In the genomic region with DNA sequence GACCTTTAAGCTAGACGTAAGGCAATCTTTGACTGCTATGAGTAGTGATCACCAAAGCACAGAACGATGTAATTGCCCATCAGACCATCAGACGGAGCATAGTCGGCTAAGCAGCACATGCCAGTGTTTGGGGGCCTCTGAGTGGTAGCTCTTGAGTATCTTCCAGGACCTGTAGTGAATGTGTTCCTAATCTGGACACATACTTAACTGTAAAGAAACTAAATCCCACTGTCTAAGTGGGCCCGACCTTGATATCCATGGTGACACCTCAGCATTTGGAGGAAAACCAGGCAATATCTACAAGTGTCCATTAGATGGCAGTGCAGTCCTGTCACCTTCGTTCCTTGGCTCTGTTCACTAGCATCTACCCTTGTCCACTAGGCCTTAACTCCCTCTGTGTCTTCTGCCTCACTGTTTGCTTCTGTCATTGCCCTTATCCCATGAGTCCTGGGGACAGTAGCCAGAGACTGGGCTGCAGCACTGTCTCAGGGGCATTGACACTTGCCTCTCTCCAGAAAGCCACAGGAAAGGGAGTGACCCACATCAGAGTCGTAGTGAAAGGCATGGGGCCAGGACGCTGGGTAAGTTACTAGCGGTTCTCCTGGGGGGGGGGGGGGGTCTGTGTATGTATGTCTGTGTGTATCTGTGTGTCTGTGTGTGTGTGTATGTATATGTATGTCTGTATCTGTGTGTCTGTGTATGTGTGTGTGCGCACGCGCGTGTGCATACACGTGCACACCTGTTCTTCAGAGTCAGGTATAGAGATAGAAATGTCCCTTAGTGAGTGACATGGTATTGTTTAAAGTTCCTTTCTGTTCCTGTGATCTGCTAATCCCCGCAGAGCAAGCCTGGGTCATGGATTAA, we compare ENCODE assay signal across 8 mouse cellular contexts. TPM values are rescaled to one million over a fixed set of nuclear protein-coding genes. Genes with fewer than 3 reads are reported as not detected.
DNase-seq lines count a peak whose midpoint lies in the region; ATAC-seq and TF ChIP-seq lines count a peak whose summit lies in the region.

No protein-coding gene starts in this region.

- H3K9me3 ChIP-seq in heart, embryonic 11.5 days (replicated peaks; ENCODE audit: control insufficient read depth, low read length), result no peaks in the 10 kb centered on the region
- no peaks in the 10 kb centered on the region for H3K9me3 ChIP-seq in hindbrain, embryonic 14.5 days (ENCODE audit: control insufficient read depth, low read length)

- no peak overlapping the region for H3K4me2 ChIP-seq in heart, embryonic 11.5 days
- H3K4me2 ChIP-seq in hindbrain, embryonic 14.5 days (replicated peaks), result no peak overlapping the region

- H3K27ac ChIP-seq in heart, embryonic 11.5 days (ENCODE audit: low read depth, low read length), result no peak overlapping the region
- no peak overlapping the region for H3K27ac ChIP-seq in bone marrow, adult 2 months (ENCODE audit: control insufficient read depth, insufficient read depth, low read depth, low read length, poor library complexity)
- H3K27ac ChIP-seq in hindbrain, embryonic 14.5 days, result no peak overlapping the region

- TF ChIP-seq CTCF in bone marrow, adult 2 months (IDR thresholded peaks at IDR 0.05; ENCODE audit: control insufficient read depth, insufficient read depth, low read length), result peak; percentile 79

- no peak for ATAC-seq in heart, embryonic 11.5 days (replicated peaks; ENCODE audit: insufficient number of reproducible peaks, low FRiP score, low TSS enrichment)
- peak; percentile 90 for ATAC-seq in erythroblast, adult 5-6 weeks (replicated peaks; ENCODE audit: low FRiP score, poor library complexity, severe bottlenecking)
- ATAC-seq in hindbrain, embryonic 14.5 days (ENCODE audit: low FRiP score), result peak; percentile 63; the same call in 1 of the 2 replicates

- no peak overlapping the region for H3K9ac ChIP-seq in heart, embryonic 11.5 days (ENCODE audit: low read depth, low read length)
- H3K9ac ChIP-seq in hindbrain, embryonic 14.5 days, result no peak overlapping the region

- peaks cover 8% of the 10 kb centered on the region; the same call in 1 of the 2 replicates for H3K36me3 ChIP-seq in heart, embryonic 11.5 days (ENCODE audit: control insufficient read depth, insufficient read depth, low read length)
- peaks cover 40% of the 10 kb centered on the region for H3K36me3 ChIP-seq in hindbrain, embryonic 14.5 days (replicated peaks; ENCODE audit: control insufficient read depth, insufficient read depth)

- peak; percentile 44 to 51 for DNase-seq in heart, adult 9 months (ENCODE audit: low spot score in 2 of 2)
- peak; percentile 88 for DNase-seq in hindbrain, embryonic 14.5 days (ENCODE audit: low spot score)
- DNase-seq in layer of hippocampus, postnatal 14 days (ENCODE audit: low spot score in 2 of 2), result peak; percentile 71 to 73
- peak; percentile 50 for DNase-seq in lung, postnatal 25 days (ENCODE audit: low spot score)
- peak; percentile 56 for DNase-seq in retina, postnatal 7 days (ENCODE audit: low read depth, low spot score)

- no peak for TF ChIP-seq POLR2A in bone marrow, adult 2 months (IDR thresholded peaks at IDR 0.05; ENCODE audit: borderline replicate concordance, control insufficient read depth, low read depth, low read length)

- 83% methylated on average over 15 of the region's 15 CpGs for WGBS in heart, embryonic 11.5 days (ENCODE audit: insufficient replicate concordance)
- 80% methylated on average over 15 of the region's 15 CpGs for WGBS in bone marrow, adult 2 months
- 82% methylated on average over 15 of the region's 15 CpGs for WGBS in hindbrain, embryonic 14.5 days

- H3K4me1 ChIP-seq in heart, embryonic 11.5 days (ENCODE audit: control insufficient read depth, insufficient read depth, low read length), result peaks cover 7% of the 10 kb centered on the region; the same call in 1 of the 2 replicates
- H3K4me1 ChIP-seq in bone marrow, adult 2 months (ENCODE audit: control insufficient read depth, insufficient read depth, low read length), result peaks cover 3% of the 10 kb centered on the region; the same call in 1 of the 2 replicates
- H3K4me1 ChIP-seq in hindbrain, embryonic 14.5 days (replicated peaks; ENCODE audit: control insufficient read depth, insufficient read depth, low read length), result no peaks in the 10 kb centered on the region

- no peaks in the 10 kb centered on the region for H3K27me3 ChIP-seq in heart, embryonic 11.5 days (ENCODE audit: control insufficient read depth, insufficient read depth, low read length)
- no peaks in the 10 kb centered on the region for H3K27me3 ChIP-seq in hindbrain, embryonic 14.5 days (ENCODE audit: control insufficient read depth, insufficient read depth, low read length)

- H3K4me3 ChIP-seq in heart, embryonic 11.5 days (ENCODE audit: low read depth, low read length), result no peak overlapping the region
- no peak overlapping the region for H3K4me3 ChIP-seq in bone marrow, adult 2 months (replicated peaks; ENCODE audit: control insufficient read depth, low read depth, low read length)
- H3K4me3 ChIP-seq in hindbrain, embryonic 14.5 days (replicated peaks; ENCODE audit: low read length), result no peak overlapping the region

RNA-seq across cellular contexts. Expression of a gene that starts 8.3 kb away (rescaled TPM):
- 65.9 and 68.3 TPM in 2 replicates for polyA plus RNA-seq in heart, embryonic 11.5 days (2014; fragmentation: Nextera tagmentation; extraction: Ambion mirVana)
- polyA plus RNA-seq in bone marrow, adult 2 months (2011; ENCODE audit: insufficient read depth, insufficient read length, low replicate concordance, missing spikeins), result 11.2 and 21.5 TPM in 2 replicates
- 12.1 and 14.8 TPM in 2 replicates for total RNA-seq in erythroblast, adult 5-6 weeks (2015; ENCODE audit: low replicate concordance)
- 4.4 and 9.3 TPM in 2 replicates for total RNA-seq in erythroblast, adult 5-6 weeks (2017; ENCODE audit: low replicate concordance)
- 58.3 and 62.1 TPM in 2 replicates for polyA plus RNA-seq in hindbrain, embryonic 14.5 days (2014; fragmentation: Nextera tagmentation; extraction: Ambion mirVana)
- 10 to 100 TPM; 27.0 to 28.2 TPM for total RNA-seq in layer of hippocampus, postnatal 14 days (2021)

RNA-seq across cellular contexts. Expression of a gene that starts 8.7 kb away (rescaled TPM):
- polyA plus RNA-seq in heart, embryonic 11.5 days (2014; fragmentation: Nextera tagmentation; extraction: Ambion mirVana), result 60.7 and 64.7 TPM in 2 replicates
- 20.0 and 24.7 TPM in 2 replicates for polyA plus RNA-seq in bone marrow, adult 2 months (2011; ENCODE audit: insufficient read depth, insufficient read length, low replicate concordance, missing spikeins)
- total RNA-seq in erythroblast, adult 5-6 weeks (2015; ENCODE audit: low replicate concordance), result 3.3 and 5.2 TPM in 2 replicates
- 10.3 and 11.4 TPM in 2 replicates for total RNA-seq in erythroblast, adult 5-6 weeks (2017; ENCODE audit: low replicate concordance)
- polyA plus RNA-seq in hindbrain, embryonic 14.5 days (2014; fragmentation: Nextera tagmentation; extraction: Ambion mirVana), result 62.6 and 65.6 TPM in 2 replicates
- 10 to 100 TPM; 33.0 to 43.2 TPM for total RNA-seq in layer of hippocampus, postnatal 14 days (2021)

RNA-seq across cellular contexts. Expression of a gene that starts 53.8 kb away (rescaled TPM):
- 1.1 and 1.8 TPM in 2 replicates for polyA plus RNA-seq in heart, embryonic 11.5 days (2014; fragmentation: Nextera tagmentation; extraction: Ambion mirVana)
- 0.14 and 1.0 TPM in 2 replicates for polyA plus RNA-seq in bone marrow, adult 2 months (2011; ENCODE audit: insufficient read depth, insufficient read length, low replicate concordance, missing spikeins)
- not detected in 2 replicates for total RNA-seq in erythroblast, adult 5-6 weeks (2015; ENCODE audit: low replicate concordance)
- total RNA-seq in erythroblast, adult 5-6 weeks (2017; ENCODE audit: low replicate concordance), result 0.56 TPM in 1 of 2 replicates, not detected in the other
- polyA plus RNA-seq in hindbrain, embryonic 14.5 days (2014; fragmentation: Nextera tagmentation; extraction: Ambion mirVana), result 24.3 and 25.9 TPM in 2 replicates
- 100 to 1,000 TPM; 198 to 199 TPM for total RNA-seq in layer of hippocampus, postnatal 14 days (2021)

RNA-seq across cellular contexts. Expression of a gene that starts 55.5 kb away (rescaled TPM):
- polyA plus RNA-seq in heart, embryonic 11.5 days (2014; fragmentation: Nextera tagmentation; extraction: Ambion mirVana), result 12.1 and 12.5 TPM in 2 replicates
- 5.2 and 6.0 TPM in 2 replicates for polyA plus RNA-seq in bone marrow, adult 2 months (2011; ENCODE audit: insufficient read depth, insufficient read length, low replicate concordance, missing spikeins)
- 7.3 and 8.6 TPM in 2 replicates for total RNA-seq in erythroblast, adult 5-6 weeks (2015; ENCODE audit: low replicate concordance)
- 3.9 and 6.8 TPM in 2 replicates for total RNA-seq in erythroblast, adult 5-6 weeks (2017; ENCODE audit: low replicate concordance)
- 12.7 and 13.5 TPM in 2 replicates for polyA plus RNA-seq in hindbrain, embryonic 14.5 days (2014; fragmentation: Nextera tagmentation; extraction: Ambion mirVana)
- 1 to 10 TPM; 6.3 to 6.4 TPM for total RNA-seq in layer of hippocampus, postnatal 14 days (2021)
